Mouse (Mus musculus): Measurements from ENCODE around the gene Slc25a31.
A peak's percentile ranks its signal among the peaks of the same experiment; 100 is the strongest.

Gene Slc25a31

GRCm38 (mm10) chr3:40708655-40709054 is at the start of gene Slc25a31:
Gene Slc25a31, plus strand, starts transcription at chr3:40708855.
- no peak for DNase-seq (ENCODE audit: low spot score in 2 of 2)

- DNase-seq (ENCODE audit: low spot score in 2 of 2), result no peak
Measured at GRCm38 (mm10) chr3:40660231-40660630, 48.4 kb upstream of the Slc25a31 start.

DNA sequence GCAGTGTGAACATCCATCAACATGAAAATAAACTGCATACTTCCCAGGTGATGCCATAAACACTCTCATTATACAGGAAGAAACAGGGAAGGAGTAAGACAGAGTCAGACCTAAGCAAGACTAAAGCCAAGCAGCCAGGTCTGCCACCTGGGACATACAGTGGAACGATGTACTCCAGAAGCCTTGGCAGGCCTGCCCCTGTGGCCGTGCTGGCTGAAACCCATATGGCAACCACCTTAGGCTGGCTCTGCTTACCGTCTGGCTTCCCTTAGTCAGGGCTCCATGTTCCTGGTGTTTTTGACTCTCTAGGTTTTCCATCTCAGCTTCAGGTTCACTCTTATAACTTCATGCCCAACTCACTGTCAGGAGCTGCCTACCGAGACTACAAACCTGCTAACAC is 42.5 kb upstream of the Slc25a31 start:
- DNase-seq (ENCODE audit: low spot score in 2 of 2), result no peak

GRCm38 (mm10) chr3:40666861-40667719 is 41.6 kb upstream of the Slc25a31 start:
- DNase-seq (ENCODE audit: low spot score in 2 of 2), result no peak

GRCm38 (mm10) chr3:40668889-40669288 is 39.8 kb upstream of the Slc25a31 start:
- DNase-seq (ENCODE audit: low spot score in 2 of 2), result no peak

GRCm38 (mm10) chr3:40669395-40669794 is 39.3 kb upstream of the Slc25a31 start:
- DNase-seq (ENCODE audit: low spot score in 2 of 2), result no peak

DNA sequence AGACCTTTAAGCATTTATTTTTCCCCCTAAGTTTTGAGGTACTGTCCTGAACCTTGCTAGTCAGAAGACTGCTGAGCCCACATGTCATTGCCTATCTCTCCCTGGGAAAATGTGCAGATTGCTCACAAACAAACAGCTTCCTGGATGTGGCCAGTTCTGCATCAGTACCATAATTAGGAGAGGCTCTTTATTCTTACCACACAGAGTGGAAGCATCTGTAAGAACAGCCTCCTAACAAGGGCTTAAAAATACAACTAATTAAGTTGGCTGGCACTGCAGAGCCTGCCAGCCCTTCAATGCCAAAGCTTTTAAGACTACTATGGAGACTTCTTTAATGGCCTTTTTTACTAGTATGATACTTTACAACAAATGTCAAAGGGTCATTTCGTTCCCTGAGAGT is 35.1 kb upstream of the Slc25a31 start:
- DNase-seq (ENCODE audit: low spot score in 2 of 2), result no peak

DNA sequence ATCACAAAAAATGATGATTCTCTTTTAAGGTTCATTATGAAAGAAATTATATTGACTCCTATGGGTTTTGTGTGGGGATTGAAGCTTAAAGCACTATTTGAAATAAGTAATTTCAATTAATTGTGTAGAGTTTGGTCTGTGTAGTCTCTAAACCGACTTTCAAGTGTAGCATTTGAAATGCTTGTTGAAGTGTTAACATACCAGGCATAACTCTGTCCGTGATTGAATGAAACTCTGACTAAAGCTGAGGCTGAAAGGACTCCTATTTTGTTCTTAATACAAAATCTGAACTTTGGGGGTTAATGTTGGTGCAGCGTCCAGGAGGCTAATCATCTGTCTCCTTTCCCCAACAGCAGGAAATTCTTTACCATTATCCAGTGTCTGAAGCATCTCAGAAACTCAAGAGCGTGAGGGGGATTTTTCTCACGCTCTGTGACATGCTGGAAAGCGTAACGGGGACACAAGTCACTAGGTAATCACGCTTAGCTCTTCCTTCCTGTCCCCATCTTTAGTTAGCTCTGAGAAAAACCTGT is 33.7 kb upstream of the Slc25a31 start:
- DNase-seq (ENCODE audit: low spot score in 2 of 2), result no peak

GRCm38 (mm10) chr3:40678856-40679255 is 29.8 kb upstream of the Slc25a31 start:
- no peak for DNase-seq (ENCODE audit: low spot score in 2 of 2)

DNA sequence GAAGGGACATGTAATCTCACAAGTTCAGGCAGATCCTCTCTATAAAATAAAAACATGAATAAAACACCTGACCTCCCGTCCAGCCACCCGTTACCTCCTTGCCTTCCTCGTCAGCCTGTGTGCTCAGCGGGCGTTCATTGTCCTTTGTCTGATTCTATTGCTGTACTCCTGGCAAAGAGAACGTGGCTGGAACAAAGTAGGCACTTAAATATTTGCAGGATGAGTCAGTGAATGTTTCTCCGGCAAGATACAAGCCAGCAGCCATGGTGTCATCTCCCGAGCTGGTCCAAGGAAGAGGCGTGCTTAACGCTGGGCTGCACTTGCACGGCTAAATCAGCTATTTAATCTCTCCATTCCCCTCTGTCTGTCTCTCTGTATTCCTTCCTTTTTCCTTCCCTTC is 26.3 kb upstream of the Slc25a31 start:
- DNase-seq (ENCODE audit: low spot score in 2 of 2), result no peak

- no peak for DNase-seq (ENCODE audit: low spot score in 2 of 2)
Measured at GRCm38 (mm10) chr3:40683171-40683570, 25.5 kb upstream of the Slc25a31 start.

- DNase-seq (ENCODE audit: low spot score in 2 of 2), result no peak
Measured at GRCm38 (mm10) chr3:40685855-40686515, 22.7 kb upstream of the Slc25a31 start.

- no peak for DNase-seq (ENCODE audit: low spot score in 2 of 2)
Measured at GRCm38 (mm10) chr3:40686836-40687235, 21.8 kb upstream of the Slc25a31 start.

DNA sequence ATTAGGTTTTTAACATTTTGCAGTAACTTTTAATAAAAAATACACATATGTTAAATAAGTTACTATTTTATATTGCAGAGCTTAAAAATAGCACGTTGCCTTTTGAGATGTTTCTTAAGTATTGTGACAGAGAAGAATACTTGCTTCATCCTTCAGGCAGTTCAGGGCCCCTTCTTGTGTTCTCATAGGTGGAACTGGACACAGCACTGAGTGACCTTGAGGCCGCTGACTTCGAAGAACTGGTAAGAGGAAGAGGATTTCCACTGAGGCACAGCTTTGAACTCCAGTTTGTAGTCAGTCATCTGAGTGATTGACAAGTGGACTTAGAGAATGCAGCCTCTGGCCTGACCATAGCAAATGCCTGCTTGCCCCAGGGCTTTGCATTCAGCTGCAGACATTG is 21.1 kb upstream of the Slc25a31 start:
- DNase-seq (ENCODE audit: low spot score in 2 of 2), result no peak

DNA sequence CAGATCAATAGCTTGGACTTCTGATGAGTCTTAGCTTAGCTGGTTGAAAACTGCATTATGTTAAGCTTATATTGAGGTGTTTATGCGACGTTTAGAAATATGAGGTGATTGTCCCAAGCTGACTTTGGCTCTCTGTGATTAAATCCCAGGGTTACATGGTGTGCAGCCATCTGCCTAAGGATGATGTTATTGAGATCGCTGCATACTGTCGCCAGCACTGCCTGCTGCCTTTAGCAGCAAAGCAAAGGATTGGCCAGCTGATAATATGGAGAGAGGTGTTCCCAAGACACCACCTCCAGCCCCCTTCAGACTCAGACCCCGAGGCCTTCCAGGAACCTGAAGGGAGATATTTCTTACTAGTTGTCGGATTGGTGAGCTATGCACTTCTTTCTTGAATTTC is 17.1 kb upstream of the Slc25a31 start:
- no peak for DNase-seq (ENCODE audit: low spot score in 2 of 2)

DNA sequence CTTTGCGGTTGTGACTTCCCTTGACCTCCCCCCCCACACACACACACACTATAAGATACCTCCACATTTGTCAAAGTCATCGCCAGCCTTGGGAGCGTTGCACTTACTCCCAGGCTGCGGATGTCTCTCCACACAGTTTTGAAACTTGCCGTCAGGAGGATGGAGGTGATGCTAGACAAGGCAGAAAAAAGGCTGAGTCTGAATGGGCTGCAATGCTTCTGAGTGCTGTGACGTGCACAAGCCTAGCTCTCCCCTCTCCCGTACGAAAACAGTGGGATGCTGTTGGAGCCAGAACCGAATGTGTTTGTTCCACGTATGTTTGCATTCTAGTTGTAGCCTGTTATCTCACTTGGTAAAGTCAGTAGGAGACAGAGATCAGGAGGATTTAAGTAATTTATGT is 15.2 kb upstream of the Slc25a31 start:
- DNase-seq (ENCODE audit: low spot score in 2 of 2), result no peak

DNA sequence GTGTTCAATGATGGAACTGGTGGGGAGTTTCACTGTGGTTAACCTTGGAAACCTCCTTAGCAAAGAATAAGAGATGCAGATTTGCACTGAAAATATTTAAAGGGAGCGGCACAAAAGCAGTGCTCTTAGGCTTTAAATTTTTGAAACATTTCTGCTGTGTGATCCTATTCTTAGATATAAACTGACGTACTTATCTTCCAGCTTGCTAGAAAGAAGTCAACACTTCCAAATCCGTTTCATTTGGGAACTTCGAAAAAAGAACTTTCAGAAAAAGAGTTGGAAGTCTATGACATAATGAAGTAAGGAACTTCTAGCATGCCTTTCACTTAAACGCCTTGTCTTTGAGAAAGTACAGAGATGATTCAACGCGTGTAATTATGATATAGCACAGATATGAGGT is 14.7 kb upstream of the Slc25a31 start:
- DNase-seq (ENCODE audit: low spot score in 2 of 2), result no peak

DNA sequence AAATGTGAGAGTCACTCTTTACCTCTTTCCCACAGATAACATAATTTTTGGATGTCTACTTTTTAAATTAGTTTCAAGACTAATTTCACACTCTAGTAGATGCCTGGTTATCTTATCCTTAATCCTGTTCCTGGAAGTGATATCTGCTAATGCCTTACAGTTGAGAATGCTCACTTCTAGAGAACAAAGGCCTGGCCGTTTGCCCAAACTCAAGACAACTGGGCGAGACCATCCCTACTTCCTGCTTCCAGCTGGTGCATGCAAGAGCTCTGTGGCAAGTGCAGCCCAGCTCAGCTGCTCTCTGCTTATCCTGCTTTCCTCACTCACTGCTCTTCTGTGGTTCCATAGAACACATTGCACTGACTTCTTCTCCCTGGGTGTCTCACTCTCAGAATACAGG is 14.2 kb upstream of the Slc25a31 start:
- DNase-seq (ENCODE audit: low spot score in 2 of 2), result peak in 1 of 2 experiments; percentile 37

- DNase-seq (ENCODE audit: low spot score in 2 of 2), result no peak
Measured at GRCm38 (mm10) chr3:40695162-40695561, 13.5 kb upstream of the Slc25a31 start.

- no peak for DNase-seq (ENCODE audit: low spot score in 2 of 2)
Measured at GRCm38 (mm10) chr3:40698834-40699233, 9.8 kb upstream of the Slc25a31 start.

- DNase-seq (ENCODE audit: low spot score in 2 of 2), result no peak
Measured at GRCm38 (mm10) chr3:40704816-40705430, 3.7 kb upstream of the Slc25a31 start.

- DNase-seq (ENCODE audit: low spot score in 2 of 2), result no peak
Measured at GRCm38 (mm10) chr3:40716056-40716455, 7.4 kb downstream of the Slc25a31 start.

GRCm38 (mm10) chr3:40719022-40719421 is 10.4 kb downstream of the Slc25a31 start:
- no peak for DNase-seq (ENCODE audit: low spot score in 2 of 2)

Measured in spleen, postnatal 10 days (tissue).